Mouse (Mus musculus) C2C12 (cell line): ENCODE data around the gene Unc13d. TPM values are rescaled to one million over a fixed set of nuclear protein-coding genes. Genes with fewer than 3 reads are reported as not detected.

Source experiments
- H3K27me3 ChIP-seq: one replicate; pipeline ENCODE4 v1.6.1; 2011; ENCODE audit not compliant: control insufficient read depth, insufficient read depth, insufficient read length
- H3K36me3 ChIP-seq: one replicate; pipeline ENCODE4 v1.6.1; 2011; ENCODE audit not compliant: control insufficient read depth, insufficient read depth
- H3K4me3 ChIP-seq: one replicate; pipeline ENCODE4 v1.5.1; 2011; ENCODE audit warnings: mild to moderate bottlenecking, control low read depth; ENCODE audit not compliant: poor library complexity, insufficient read depth, severe bottlenecking
- H3K79me2 ChIP-seq: one replicate; pipeline ENCODE4 v1.6.1; 2011; ENCODE audit not compliant: control insufficient read depth, insufficient read depth
- H3K79me3 ChIP-seq: one replicate; pipeline ENCODE4 v1.6.1; 2011; ENCODE audit warnings: low read depth, control low read depth
- H3ac ChIP-seq: one replicate; pipeline ENCODE3; 2011; ENCODE audit warnings: low read depth; ENCODE audit not compliant: control insufficient read depth, insufficient read length
- CEBPB ChIP-seq: IDR thresholded peaks from one replicate; pipeline ENCODE4 v1.6.1; 2011; ENCODE audit warnings: low read depth, mild to moderate bottlenecking, control low read depth, moderate library complexity
- CTCF ChIP-seq: IDR thresholded peaks from one replicate; pipeline ENCODE4 v1.5.1; 2011; ENCODE audit not compliant: control insufficient read depth, insufficient read depth, insufficient read length
- FOSL1 ChIP-seq: IDR thresholded peaks from one replicate; pipeline ENCODE4 v1.8.0; 2011; ENCODE audit warnings: mild to moderate bottlenecking, low read length; ENCODE audit not compliant: poor library complexity, insufficient read depth, severe bottlenecking
- MAX ChIP-seq: IDR thresholded peaks from one replicate; pipeline ENCODE4 v1.6.1; 2011; ENCODE audit warnings: mild to moderate bottlenecking, control low read depth
- MYOD1 ChIP-seq: IDR thresholded peaks from one replicate; pipeline ENCODE4 v1.6.1; 2011; ENCODE audit warnings: low read depth; ENCODE audit not compliant: control insufficient read depth, insufficient read length
- MYOG ChIP-seq: IDR thresholded peaks from one replicate; pipeline ENCODE4 v1.6.1; 2011; ENCODE audit not compliant: control insufficient read depth, insufficient read length; ENCODE audit errors: extremely low read depth
- USF1 ChIP-seq: IDR thresholded peaks from one replicate; pipeline ENCODE4 v1.6.1; 2011; ENCODE audit warnings: low read depth, mild to moderate bottlenecking, control low read depth, moderate library complexity
- polyA plus RNA-seq: library from polyadenylated mRNA; unstranded; fragments of >200 nt; fragmentation: generic; extraction: Trizol; gene quantifications from one replicate; pipeline ENCODE4 v1.2.1, GENCODE M21; 2012; ENCODE audit warnings: missing spikeins

The Unc13d gene
- polyA plus RNA-seq, 1 experiment = 0.43 TPM

- no peak overlapping the region for H3ac ChIP-seq
- H3K4me3 ChIP-seq = no peak overlapping the region
- no peaks in the 10 kb centered on the region for H3K79me2 ChIP-seq
- no peaks in the 10 kb centered on the region for H3K27me3 ChIP-seq
- TF ChIP-seq CTCF (no peak), FOSL1 (no peak), USF1 (no peak), CEBPB (no peak), MYOG (no peak), MYOD1 (no peak), MAX (no peak)
- H3K36me3 ChIP-seq = peaks cover 31% of the 10 kb centered on the region
- no peaks in the 10 kb centered on the region for H3K79me3 ChIP-seq
Measured at GRCm38 (mm10) chr11:116062521-116062920, 15.2 kb downstream of the Unc13d start.

- TF ChIP-seq MAX (no peak), FOSL1 (no peak), MYOG (no peak), CTCF (no peak), CEBPB (no peak), MYOD1 (no peak), USF1 (no peak)
- no peak overlapping the region for H3ac ChIP-seq
- H3K79me3 ChIP-seq = no peaks in the 10 kb centered on the region
- H3K36me3 ChIP-seq = peaks cover 38% of the 10 kb centered on the region
- no peaks in the 10 kb centered on the region for H3K27me3 ChIP-seq
- no peaks in the 10 kb centered on the region for H3K79me2 ChIP-seq
- H3K4me3 ChIP-seq = no peak overlapping the region
Measured at GRCm38 (mm10) chr11:116061641-116062415, 15.9 kb downstream of the Unc13d start.

GRCm38 (mm10) chr11:116060596-116060995, 17.2 kb downstream of the Unc13d start:
- Histone ChIP-seq H3K36me3 (peaks cover 49% of the 10 kb centered on the region), H3K79me3 (no peaks in the 10 kb centered on the region), H3K4me3 (no peak overlapping the region), H3K27me3 (no peaks in the 10 kb centered on the region), H3K79me2 (no peaks in the 10 kb centered on the region), H3ac (no peak overlapping the region)
- TF ChIP-seq MYOD1 (no peak), MYOG (no peak), CTCF (no peak), USF1 (no peak), FOSL1 (no peak), CEBPB (no peak), MAX (no peak)

GRCm38 (mm10) chr11:116059691-116060025, 18.1 kb downstream of the Unc13d start:
- Histone ChIP-seq H3K36me3 (peaks cover 58% of the 10 kb centered on the region), H3K4me3 (no peak overlapping the region), H3ac (no peak overlapping the region), H3K79me2 (no peaks in the 10 kb centered on the region), H3K79me3 (no peaks in the 10 kb centered on the region), H3K27me3 (no peaks in the 10 kb centered on the region)
- TF ChIP-seq CEBPB (no peak), CTCF (no peak), USF1 (no peak), FOSL1 (no peak), MAX (no peak), MYOD1 (no peak), MYOG (no peak)

GRCm38 (mm10) chr11:116058868-116059690, 18.7 kb downstream of the Unc13d start:
- H3K27me3 ChIP-seq = no peaks in the 10 kb centered on the region
- H3K4me3 ChIP-seq = no peak overlapping the region
- no peaks in the 10 kb centered on the region for H3K79me3 ChIP-seq
- TF ChIP-seq CEBPB = no peak
- TF ChIP-seq USF1 = no peak
- no peak for TF ChIP-seq CTCF
- no peak for TF ChIP-seq MAX
- TF ChIP-seq MYOG = no peak
- TF ChIP-seq FOSL1 = no peak
- TF ChIP-seq MYOD1 = no peak
- H3ac ChIP-seq = no peak overlapping the region
- peaks cover 62% of the 10 kb centered on the region for H3K36me3 ChIP-seq
- no peaks in the 10 kb centered on the region for H3K79me2 ChIP-seq
